In genomic region chr14:12529961-12530542, GRCm38 (mm10) we compare ENCODE assay signal across 8 mouse cellular contexts.
DNase-seq lines count a peak whose midpoint lies in the region; ATAC-seq and TF ChIP-seq lines count a peak whose summit lies in the region.

No protein-coding gene starts in this region.

- peak; percentile 15 for DNase-seq in adrenal gland, adult 8-10 months
- peak; percentile 77 for DNase-seq in embryonic facial prominence, embryonic 10.5 days (ENCODE audit: low spot score)
- peak; percentile 79 for DNase-seq in hindbrain, embryonic 11.5 days (ENCODE audit: low spot score)
- DNase-seq in layer of hippocampus, adult 18-20 months (ENCODE audit: low spot score in 2 of 2): peak; percentile 50 to 80
- peak; percentile 78 for DNase-seq in lung, postnatal 0 days (ENCODE audit: low spot score)
- DNase-seq in right cerebral cortex, postnatal 25 days: peak; percentile 32

- no peak overlapping the region for H3K4me3 ChIP-seq in ES-Bruce4 (ENCODE audit: low read depth, low read length)
- no peak overlapping the region for H3K4me3 ChIP-seq in embryonic facial prominence, embryonic 10.5 days
- H3K4me3 ChIP-seq in hindbrain, embryonic 11.5 days (ENCODE audit: low read depth, low read length): no peak overlapping the region
- H3K4me3 ChIP-seq in lung, postnatal 0 days (ENCODE audit: low read depth, low read length): no peak overlapping the region

- no peaks in the 10 kb centered on the region for H3K36me3 ChIP-seq in ES-Bruce4 (ENCODE audit: control insufficient read depth, insufficient read depth, low read length, poor library complexity, severe bottlenecking)
- no peaks in the 10 kb centered on the region for H3K36me3 ChIP-seq in embryonic facial prominence, embryonic 10.5 days (replicated peaks)
- no peaks in the 10 kb centered on the region for H3K36me3 ChIP-seq in hindbrain, embryonic 11.5 days (ENCODE audit: control insufficient read depth, insufficient read depth, low read length)
- H3K36me3 ChIP-seq in lung, postnatal 0 days (ENCODE audit: insufficient read depth, low read length): no peaks in the 10 kb centered on the region

- ATAC-seq in hindbrain, embryonic 11.5 days (ENCODE audit: low FRiP score): peak; percentile 63
- no peak; the same call in 1 of the 2 replicates for ATAC-seq in lung, postnatal 0 days
- ATAC-seq in monocyte, adult 5-6 weeks (replicated peaks; ENCODE audit: insufficient number of reproducible peaks, low FRiP score, low TSS enrichment, poor library complexity, severe bottlenecking): no peak

- H3K27ac ChIP-seq in ES-Bruce4 (ENCODE audit: insufficient read depth, low read length): no peak overlapping the region
- no peak overlapping the region for H3K27ac ChIP-seq in embryonic facial prominence, embryonic 10.5 days (replicated peaks)
- no peak overlapping the region for H3K27ac ChIP-seq in hindbrain, embryonic 11.5 days (ENCODE audit: low read depth, low read length)
- no peak overlapping the region for H3K27ac ChIP-seq in lung, postnatal 0 days (ENCODE audit: low read length)

- no peak overlapping the region for H3K9ac ChIP-seq in ES-Bruce4 (ENCODE audit: low read depth, poor library complexity, severe bottlenecking)
- H3K9ac ChIP-seq in hindbrain, embryonic 11.5 days (ENCODE audit: low read depth, low read length): no peak overlapping the region
- H3K9ac ChIP-seq in lung, postnatal 0 days (replicated peaks; ENCODE audit: low read depth): no peak overlapping the region

- H3K4me2 ChIP-seq in hindbrain, embryonic 11.5 days (replicated peaks; ENCODE audit: low read depth, low read length): no peak overlapping the region
- no peak overlapping the region for H3K4me2 ChIP-seq in lung, postnatal 0 days (replicated peaks; ENCODE audit: low read depth, low read length)

- peak; percentile 79 for TF ChIP-seq CTCF in ES-Bruce4 (IDR thresholded peaks at IDR 0.05; ENCODE audit: low read depth, low read length)
- TF ChIP-seq CTCF in lung, postnatal 0 days (IDR thresholded peaks at IDR 0.05): peak; percentile 77

- TF ChIP-seq EP300 in ES-Bruce4 (IDR thresholded peaks at IDR 0.05; ENCODE audit: insufficient read depth, low read depth, low read length): no peak
- no peak for TF ChIP-seq EP300 in lung, postnatal 0 days (IDR thresholded peaks at IDR 0.05)

- no peaks in the 10 kb centered on the region for H3K4me1 ChIP-seq in ES-Bruce4 (ENCODE audit: control insufficient read depth, insufficient read depth, low read length)
- H3K4me1 ChIP-seq in embryonic facial prominence, embryonic 10.5 days: no peaks in the 10 kb centered on the region
- H3K4me1 ChIP-seq in hindbrain, embryonic 11.5 days (replicated peaks; ENCODE audit: control insufficient read depth, insufficient read depth, low read length): 0 out of 2 replicates have a peak, but pooled peaks cover 2% of the 10 kb centered on the region
- no peaks in the 10 kb centered on the region for H3K4me1 ChIP-seq in lung, postnatal 0 days (ENCODE audit: insufficient read depth, low read depth, low read length)

- no peak for TF ChIP-seq POLR2A in ES-Bruce4 (IDR thresholded peaks at IDR 0.05; ENCODE audit: insufficient read depth, low read length)

- no peaks in the 10 kb centered on the region for H3K27me3 ChIP-seq in ES-Bruce4 (ENCODE audit: control insufficient read depth, insufficient read depth, low read length, poor library complexity, severe bottlenecking)
- peaks cover 20% of the 10 kb centered on the region for H3K27me3 ChIP-seq in embryonic facial prominence, embryonic 10.5 days (replicated peaks; ENCODE audit: low read depth, poor library complexity, severe bottlenecking)
- no peaks in the 10 kb centered on the region for H3K27me3 ChIP-seq in hindbrain, embryonic 11.5 days (ENCODE audit: control insufficient read depth, insufficient read depth, low read length)
- no peaks in the 10 kb centered on the region for H3K27me3 ChIP-seq in lung, postnatal 0 days (replicated peaks; ENCODE audit: insufficient read depth, low read length)

- WGBS in embryonic facial prominence, embryonic 10.5 days: 12% methylated on average over 11 of the region's 11 CpGs
- WGBS in hindbrain, embryonic 11.5 days: 14% methylated on average over 11 of the region's 11 CpGs
- 13% methylated on average over 11 of the region's 11 CpGs for WGBS in lung, postnatal 0 days

- H3K9me3 ChIP-seq in ES-Bruce4 (replicated peaks; ENCODE audit: control insufficient read depth, insufficient read depth, low read length, poor library complexity, severe bottlenecking): no peaks in the 10 kb centered on the region
- H3K9me3 ChIP-seq in embryonic facial prominence, embryonic 10.5 days: no peaks in the 10 kb centered on the region
- no peaks in the 10 kb centered on the region for H3K9me3 ChIP-seq in hindbrain, embryonic 11.5 days (ENCODE audit: control insufficient read depth, low read length)
- H3K9me3 ChIP-seq in lung, postnatal 0 days (ENCODE audit: low read length): no peaks in the 10 kb centered on the region

Comparison
In these comparisons a context has a peak if more than half of its experiments do, and no peak if none do; other contexts are left out.
1. DNase-seq: peak in every context shown above with its lines; median percentile 79 in hindbrain, embryonic 11.5 days; 78 in lung, postnatal 0 days; 77 in embryonic facial prominence, embryonic 10.5 days; 65 in layer of hippocampus, adult 18-20 months; 32 in right cerebral cortex, postnatal 25 days; 15 in adrenal gland, adult 8-10 months.